Mouse (Mus musculus): ENCODE results near the gene Josd1.

GRCm38 (mm10) chr15:79657837-79658530 is 29.7 kb downstream of the Josd1 start:
- TF ChIP-seq POLR2A (IDR thresholded peaks at IDR 0.05; ENCODE audit: low read depth, low read length) (no peak), CTCF (IDR thresholded peaks at IDR 0.05; ENCODE audit: borderline replicate concordance, insufficient read depth, low read length) (no peak)
